Mouse (Mus musculus): Measurements from ENCODE around the gene Wdr20. TPM values are rescaled to one million over a fixed set of nuclear protein-coding genes. Genes with fewer than 3 reads are reported as not detected.

Wdr20 gene
- total and polyA plus RNA-seq, 3 experiments: 17.9 to 26.2 (median 22.8) TPM

DNA sequence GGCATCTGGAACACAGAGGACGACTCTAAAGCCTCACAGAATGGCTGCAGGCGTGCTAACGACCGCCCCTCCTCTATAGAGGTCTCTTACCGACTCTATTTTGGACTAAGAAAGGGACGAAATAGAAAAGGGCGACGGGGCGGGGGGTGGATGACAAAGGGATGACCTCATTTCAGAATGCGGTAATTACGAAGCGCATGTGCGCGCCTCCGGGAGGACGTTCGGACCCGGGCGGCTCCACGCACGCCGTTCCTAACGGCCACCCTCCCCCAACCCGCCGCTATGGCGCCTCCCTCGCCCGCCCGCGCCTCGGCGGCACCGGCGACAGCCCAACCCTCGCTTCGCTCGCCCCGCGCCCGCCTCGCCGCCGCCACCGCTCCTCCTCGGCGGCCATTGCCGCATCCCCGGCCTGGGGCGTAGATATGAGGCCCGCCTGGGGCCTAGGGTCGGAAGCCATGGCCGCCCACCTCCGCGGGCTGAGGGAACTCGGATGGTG, 42.0 kb upstream of the Wdr20 start:
- Histone ChIP-seq H3K27ac (ENCODE audit: insufficient read depth, low read depth) (peak overlapping the region; percentile 35), H3K9ac (ENCODE audit: insufficient read depth, low read depth) (peak overlapping the region; percentile 83), H3K4me2 (ENCODE audit: insufficient read depth, low read depth, poor library complexity, severe bottlenecking) (peak overlapping the region; percentile 70; the same call in 1 of the 2 replicates), H3K36me3 (replicated peaks in 1 of 2; ENCODE audit: control insufficient read depth in 1 of 2, insufficient read depth in 1 of 2, low read length in 1 of 2) (peaks cover 22 to 27% of the 10 kb centered on the region in 2 experiments), H3K4me3 (replicated peaks in 1 of 3; ENCODE audit: low read depth in 2 of 3, low read length in 2 of 3, poor library complexity in 1 of 3) (peak overlapping the region; percentile 90 to 99 (median 95)), H3K79me2 (replicated peaks; ENCODE audit: control insufficient read depth, extremely low read depth, insufficient read depth, poor library complexity, severe bottlenecking) (peaks cover 31% of the 10 kb centered on the region), H3K9me3 (replicated peaks; ENCODE audit: low read length) (no peaks in the 10 kb centered on the region), H3K4me1 (ENCODE audit: control insufficient read depth in 1 of 2, insufficient read depth in 2 of 2) (peaks cover 5 to 45% of the 10 kb centered on the region in 2 experiments), H3K27me3 (replicated peaks) (no peaks in the 10 kb centered on the region)
- in situ Hi-C loops (cut with MboI; ENCODE audit: low pct_ligation_motif_present, low pct_unique_long_range_greater_than_20kb, low sequenced_read_pairs): no loop called here
- TF ChIP-seq USF2 (conservative IDR thresholded peaks at IDR 0.05; ENCODE audit: low read depth, low read length) (no peak), SMC3 (IDR thresholded peaks at IDR 0.05; ENCODE audit: low read depth, low read length) (no peak), NRF1 (IDR thresholded peaks at IDR 0.05; ENCODE audit: low read depth, low read length) (peak; percentile 48), RCOR1 (conservative IDR thresholded peaks at IDR 0.05; ENCODE audit: low read depth, low read length) (0 out of 2 replicates have a peak, but pooled peaks have one; percentile 22), JUND (conservative IDR thresholded peaks at IDR 0.05; ENCODE audit: low read depth, low read length) (no peak), CHD2 (IDR thresholded peaks at IDR 0.05; ENCODE audit: low read length) (no peak), MXI1 (IDR thresholded peaks at IDR 0.05; ENCODE audit: low read depth, low read length) (peak; percentile 56), POLR2AphosphoS2 (IDR thresholded peaks at IDR 0.05; ENCODE audit: low read depth, low read length) (peak; percentile 0; the same call in 1 of the 2 replicates)
- DNase-seq (ENCODE audit: extremely low read depth): no peak
- dilution Hi-C loops (cut with MboI; ENCODE audit: extremely low pct_ligation_motif_present, extremely low pct_unique_long_range_greater_than_20kb, low sequenced_read_pairs): no loop called here

DNA sequence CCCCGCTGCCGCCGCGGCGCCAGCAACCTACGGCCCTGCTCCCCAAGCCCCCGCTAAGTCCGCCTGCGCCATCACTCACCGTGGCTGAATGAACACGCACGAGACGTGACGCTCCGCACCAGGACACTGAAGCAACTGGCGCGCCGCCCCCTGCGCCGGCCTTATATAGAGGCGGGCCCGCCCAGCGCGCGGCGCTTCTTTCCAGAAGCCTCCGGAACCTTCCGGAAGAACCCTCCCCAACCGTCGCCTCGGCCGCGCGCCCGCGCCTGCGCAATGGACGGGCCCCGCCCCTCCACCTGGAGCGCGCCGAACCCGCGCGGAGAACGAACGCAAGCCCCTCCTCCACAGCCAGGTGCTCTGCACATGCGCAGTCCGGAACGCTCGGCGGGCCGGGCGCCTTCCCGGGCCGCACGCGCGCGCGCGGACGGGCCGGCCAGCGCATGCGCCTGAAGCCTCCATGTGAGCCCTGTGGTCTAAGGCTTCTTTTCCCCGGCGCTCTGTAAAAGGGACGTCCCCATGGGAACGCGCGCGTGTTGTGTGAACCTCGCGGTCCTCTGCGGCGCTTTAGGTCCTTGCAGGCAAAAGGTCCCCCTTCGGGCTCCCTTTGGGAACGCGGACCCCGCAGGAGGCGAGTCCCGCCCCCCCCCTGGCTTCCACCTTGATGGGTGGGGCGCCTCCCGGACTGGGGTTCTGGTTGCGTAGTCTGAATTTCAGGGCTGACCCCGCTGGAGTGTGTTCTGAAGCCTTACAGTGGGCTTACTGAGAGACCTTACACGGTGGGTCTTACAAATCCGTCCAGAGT, 41.4 kb upstream of the Wdr20 start:
- peak overlapping the region; percentile 63 for H3K4me2 ChIP-seq (ENCODE audit: insufficient read depth, low read depth, poor library complexity, severe bottlenecking)
- in situ Hi-C loops (cut with MboI; ENCODE audit: low pct_ligation_motif_present, low pct_unique_long_range_greater_than_20kb, low sequenced_read_pairs): no loop called here

More for the DNA sequence above, 41.4 kb upstream of the Wdr20 start:
- TF ChIP-seq ZMIZ1 (IDR thresholded peaks at IDR 0.05; ENCODE audit: low read depth, low read length) (peak; percentile 99), NRF1 (IDR thresholded peaks at IDR 0.05; ENCODE audit: low read depth, low read length) (peak; percentile 96), TBP (conservative IDR thresholded peaks at IDR 0.05; ENCODE audit: low read depth, low read length) (peak; percentile 96), POLR2A (IDR thresholded peaks at IDR 0.05; ENCODE audit: low read depth, low read length) (peak; percentile 100), POLR2AphosphoS2 (IDR thresholded peaks at IDR 0.05; ENCODE audit: low read depth, low read length) (peak; percentile 97), HCFC1 (IDR thresholded peaks at IDR 0.05; ENCODE audit: low read depth, low read length) (peak; percentile 73), BHLHE40 (IDR thresholded peaks at IDR 0.05; ENCODE audit: low read depth, low read length) (peak; percentile 48), ELF1 (IDR thresholded peaks at IDR 0.05; ENCODE audit: low read depth, low read length) (peak; percentile 92), USF2 (conservative IDR thresholded peaks at IDR 0.05; ENCODE audit: low read depth, low read length) (no peak; the same call in 1 of the 2 replicates), PAX5 (IDR thresholded peaks at IDR 0.05; ENCODE audit: low read length) (no peak), MAX (IDR thresholded peaks at IDR 0.05; ENCODE audit: low read length) (peak; percentile 75), MYC (IDR thresholded peaks at IDR 0.05; ENCODE audit: low read depth, low read length) (peak; percentile 59), CHD2 (IDR thresholded peaks at IDR 0.05; ENCODE audit: low read length) (no peak; the same call in 1 of the 2 replicates), CTCF (conservative IDR thresholded peaks at IDR 0.05 in 1 of 2, IDR thresholded peaks at IDR 0.05 in 1 of 2; ENCODE audit: low read depth in 2 of 2, low read length in 2 of 2) (no peak), TCF12 (IDR thresholded peaks at IDR 0.05; ENCODE audit: low read depth, low read length) (peak; percentile 80), ZC3H11A (IDR thresholded peaks at IDR 0.05; ENCODE audit: low read depth, low read length) (no peak), MXI1 (IDR thresholded peaks at IDR 0.05; ENCODE audit: low read depth, low read length) (peak; percentile 83), MEF2A (IDR thresholded peaks at IDR 0.05; ENCODE audit: borderline replicate concordance, low read depth, low read length) (peak; percentile 67; the same call in 1 of the 2 replicates), IRF4 (IDR thresholded peaks at IDR 0.05; ENCODE audit: low read depth, low read length) (0 out of 2 replicates have a peak, but pooled peaks have one; percentile 29), NELFE (IDR thresholded peaks at IDR 0.05; ENCODE audit: low read depth, low read length) (peak; percentile 100), USF1 (IDR thresholded peaks at IDR 0.05; ENCODE audit: low read depth, low read length) (peak; percentile 20; the same call in 1 of the 2 replicates), SIN3A (IDR thresholded peaks at IDR 0.05; ENCODE audit: low read length) (peak; percentile 96), RCOR1 (conservative IDR thresholded peaks at IDR 0.05; ENCODE audit: low read depth, low read length) (no peak)
- Histone ChIP-seq H3K4me3 (replicated peaks in 1 of 3; ENCODE audit: low read depth in 2 of 3, low read length in 2 of 3, poor library complexity in 1 of 3) (peak overlapping the region; percentile 90 to 99 (median 95)), H3K4me1 (ENCODE audit: control insufficient read depth in 1 of 2, insufficient read depth in 2 of 2) (peaks cover 11 to 51% of the 10 kb centered on the region in 2 experiments), H3K9me3 (replicated peaks; ENCODE audit: low read length) (no peaks in the 10 kb centered on the region), H3K36me3 (replicated peaks in 1 of 2; ENCODE audit: control insufficient read depth in 1 of 2, insufficient read depth in 1 of 2, low read length in 1 of 2) (peaks cover 20 to 26% of the 10 kb centered on the region in 2 experiments), H3K27ac (ENCODE audit: insufficient read depth, low read depth) (peak overlapping the region; percentile 42), H3K9ac (ENCODE audit: insufficient read depth, low read depth) (peak overlapping the region; percentile 87), H3K79me2 (replicated peaks; ENCODE audit: control insufficient read depth, extremely low read depth, insufficient read depth, poor library complexity, severe bottlenecking) (peaks cover 31% of the 10 kb centered on the region), H3K27me3 (replicated peaks) (no peaks in the 10 kb centered on the region)
- dilution Hi-C loops (cut with MboI; ENCODE audit: extremely low pct_ligation_motif_present, extremely low pct_unique_long_range_greater_than_20kb, low sequenced_read_pairs): no loop called here
- peak; percentile 95 for DNase-seq (ENCODE audit: extremely low read depth)

Data from CH12.LX (cell line).